Mouse (Mus musculus) kidney, adult 2 months (tissue): ENCODE measurements around the gene Gm49673. TPM values are rescaled to one million over a fixed set of nuclear protein-coding genes. Genes with fewer than 3 reads are reported as not detected.
"Not testable (repeated sequence)": the region's sequence is repeated elsewhere in the genome, so short reads cannot be mapped to it uniquely, and the experiment has no call there.

Source experiments
- DNase-seq: peaks from one replicate; pipeline ENCODE4 v3.0.0; 2021
- H3K27ac ChIP-seq: fragments of 200-500 bp; 2 replicates; pipeline ENCODE4 v1.5.1; 2012; ENCODE audit warnings: low read depth, low read length, control low read depth, inconsistent platforms; ENCODE audit not compliant: insufficient read depth
- H3K27me3 ChIP-seq: fragments of 200-500 bp; replicated peaks from 2 replicates; pipeline ENCODE4 v1.6.1; 2012; ENCODE audit warnings: mild to moderate bottlenecking, moderate library complexity, low read length, inconsistent platforms; ENCODE audit not compliant: control insufficient read depth, insufficient read depth
- H3K36me3 ChIP-seq: fragments of 200-500 bp; 2 replicates; pipeline ENCODE4 v1.6.1; 2012; ENCODE audit warnings: mild to moderate bottlenecking, moderate library complexity, low read length, inconsistent platforms; ENCODE audit not compliant: control insufficient read depth, insufficient read depth
- H3K4me1 ChIP-seq: fragments of 200-500 bp; 2 replicates; pipeline ENCODE4 v1.6.1; 2011; ENCODE audit warnings: low read length; ENCODE audit not compliant: control insufficient read depth, insufficient read depth
- H3K4me3 ChIP-seq: fragments of 200-500 bp; 2 replicates; pipeline ENCODE4 v1.5.1; 2011; ENCODE audit warnings: mild to moderate bottlenecking, low read depth, low read length, control low read depth; ENCODE audit not compliant: insufficient read depth
- CTCF ChIP-seq: fragments of 200-500 bp; conservative IDR thresholded peaks from 2 replicates; pipeline ENCODE4 v1.5.1; 2011; ENCODE audit warnings: low read depth, mild to moderate bottlenecking, control low read depth, low read length, moderate library complexity, mixed read lengths; ENCODE audit not compliant: insufficient read depth, insufficient read length
- POLR2A ChIP-seq: fragments of 200-500 bp; IDR thresholded peaks from one replicate; pipeline ENCODE4 v1.6.1; 2011; ENCODE audit warnings: low read depth, low read length, control low read depth
- WGBS: fragments of 180-500 bp; shearing (Covaris S2); methylation state at CpG from one replicate; pipeline ENCODE4 v1.1.7; 2018; 5-methylcytosine and 5-hydroxymethylcytosine counted together
- polyA plus RNA-seq: library from polyadenylated mRNA; depleted of rRNA; stranded (reverse); fragments of >200 nt; gene quantifications from 2 replicates; pipeline ENCODE4 v1.2.3, GENCODE M21; 2012

Gene Gm49673
- polyA plus RNA-seq, 1 experiment = 0.30 TPM

GRCm38 (mm10) chr17:8170331-8170730, 22.7 kb upstream of the Gm49673 start:
- no peaks in the 10 kb centered on the region; the same call in 1 of the 2 replicates for H3K4me1 ChIP-seq
- H3K4me3 ChIP-seq = no peak overlapping the region
- no peak for DNase-seq
- H3K27me3 ChIP-seq = no peaks in the 10 kb centered on the region
- TF ChIP-seq POLR2A (no peak), CTCF (no peak)
- H3K27ac ChIP-seq = no peak overlapping the region
- WGBS = 75% methylated on average over 7 of the region's 7 CpGs
- H3K36me3 ChIP-seq = peaks cover 10% of the 10 kb centered on the region

DNA sequence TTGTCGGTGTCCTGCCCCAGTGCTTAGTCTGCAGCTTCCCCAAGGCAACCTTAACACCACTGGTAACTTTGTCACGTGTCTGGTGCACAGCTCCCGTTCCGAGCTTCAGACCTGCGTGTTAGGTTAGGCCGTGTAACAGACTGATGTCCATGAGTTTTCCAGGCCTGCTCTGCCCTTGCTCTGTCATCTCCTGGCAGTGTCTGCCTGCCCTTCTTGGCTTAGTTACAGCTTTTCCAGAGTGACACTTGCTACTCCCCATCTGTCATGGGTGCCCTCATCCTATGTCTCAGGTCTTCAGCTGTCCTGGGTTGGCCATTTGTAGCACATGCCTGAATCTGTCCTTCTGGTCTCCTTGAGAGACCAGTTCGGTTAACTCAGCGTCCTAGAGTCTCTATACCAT, 19.8 kb upstream of the Gm49673 start:
- H3K4me1 ChIP-seq, H3K27me3 ChIP-seq, H3K36me3 ChIP-seq, H3K4me3 ChIP-seq: not testable (repeated sequence)
- 49% methylated on average over 7 of the region's 8 CpGs for WGBS
- peak overlapping the region; percentile 28; the same call in 1 of the 2 replicates for H3K27ac ChIP-seq
- DNase-seq = peak; percentile 50

DNA sequence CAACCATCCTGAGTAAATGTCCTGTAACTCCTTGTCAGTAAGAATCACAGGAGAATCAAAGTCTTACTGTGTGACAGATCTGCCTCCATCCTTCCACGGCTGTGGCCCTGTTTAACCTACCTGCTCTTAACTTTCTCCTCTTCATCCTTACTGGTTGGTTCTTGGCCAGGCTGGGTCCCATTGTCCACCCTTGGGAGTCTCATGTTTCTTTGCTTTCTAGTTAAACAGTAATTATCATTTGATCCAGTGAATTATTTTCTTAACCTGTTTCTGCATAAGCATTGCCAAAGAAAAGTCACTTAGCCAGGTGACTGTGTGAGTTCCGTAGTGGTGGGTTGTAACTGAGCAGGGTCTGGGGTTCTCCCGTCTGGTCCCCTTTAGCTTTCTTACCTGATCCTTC, 18.9 kb upstream of the Gm49673 start:
- H3K4me1 ChIP-seq, H3K27ac ChIP-seq, H3K27me3 ChIP-seq, H3K36me3 ChIP-seq, H3K4me3 ChIP-seq: not testable (repeated sequence)
- DNase-seq = peak; percentile 62
- 12% methylated on average over 1 of the region's 3 CpGs for WGBS

DNA sequence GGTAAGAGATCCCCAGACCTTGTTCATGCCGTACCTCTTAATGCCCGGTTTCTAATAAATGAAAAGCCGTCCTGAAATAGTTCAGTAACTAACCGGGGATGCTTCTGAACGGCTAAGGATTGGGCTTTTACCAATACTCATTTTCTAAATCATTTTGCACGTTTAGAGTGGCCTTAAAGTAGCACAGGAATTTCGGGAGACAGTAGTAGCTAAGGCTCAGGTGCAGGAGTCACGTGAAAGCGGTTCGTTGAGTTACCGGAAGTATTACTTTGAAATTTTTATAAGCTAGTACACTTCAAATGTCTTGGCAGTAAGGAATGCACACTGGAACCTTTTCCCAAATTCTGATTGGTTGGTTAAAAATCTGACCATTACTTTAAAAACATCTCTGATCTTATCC, 18.4 kb upstream of the Gm49673 start:
- H3K36me3 ChIP-seq, H3K27me3 ChIP-seq, H3K4me1 ChIP-seq: not testable (repeated sequence)
- peak; percentile 39 for DNase-seq
- Histone ChIP-seq H3K4me3 (peak overlapping the region; percentile 61), H3K27ac (0 out of 2 replicates have a peak overlapping the region, but pooled peaks have one; percentile 31)
- 1% methylated on average over 11 of the region's 11 CpGs for WGBS

- not testable (repeated sequence) for H3K36me3 ChIP-seq, H3K27me3 ChIP-seq, H3K4me1 ChIP-seq
- peak overlapping the region; percentile 61 for H3K4me3 ChIP-seq
- peak; percentile 51 for DNase-seq
- WGBS = 0% methylated on average over 42 of the region's 42 CpGs
- H3K27ac ChIP-seq = peak overlapping the region; percentile 76
These were observed 18.0 kb upstream of the Gm49673 start for GRCm38 (mm10) chr17:8165608-8165945.

DNA sequence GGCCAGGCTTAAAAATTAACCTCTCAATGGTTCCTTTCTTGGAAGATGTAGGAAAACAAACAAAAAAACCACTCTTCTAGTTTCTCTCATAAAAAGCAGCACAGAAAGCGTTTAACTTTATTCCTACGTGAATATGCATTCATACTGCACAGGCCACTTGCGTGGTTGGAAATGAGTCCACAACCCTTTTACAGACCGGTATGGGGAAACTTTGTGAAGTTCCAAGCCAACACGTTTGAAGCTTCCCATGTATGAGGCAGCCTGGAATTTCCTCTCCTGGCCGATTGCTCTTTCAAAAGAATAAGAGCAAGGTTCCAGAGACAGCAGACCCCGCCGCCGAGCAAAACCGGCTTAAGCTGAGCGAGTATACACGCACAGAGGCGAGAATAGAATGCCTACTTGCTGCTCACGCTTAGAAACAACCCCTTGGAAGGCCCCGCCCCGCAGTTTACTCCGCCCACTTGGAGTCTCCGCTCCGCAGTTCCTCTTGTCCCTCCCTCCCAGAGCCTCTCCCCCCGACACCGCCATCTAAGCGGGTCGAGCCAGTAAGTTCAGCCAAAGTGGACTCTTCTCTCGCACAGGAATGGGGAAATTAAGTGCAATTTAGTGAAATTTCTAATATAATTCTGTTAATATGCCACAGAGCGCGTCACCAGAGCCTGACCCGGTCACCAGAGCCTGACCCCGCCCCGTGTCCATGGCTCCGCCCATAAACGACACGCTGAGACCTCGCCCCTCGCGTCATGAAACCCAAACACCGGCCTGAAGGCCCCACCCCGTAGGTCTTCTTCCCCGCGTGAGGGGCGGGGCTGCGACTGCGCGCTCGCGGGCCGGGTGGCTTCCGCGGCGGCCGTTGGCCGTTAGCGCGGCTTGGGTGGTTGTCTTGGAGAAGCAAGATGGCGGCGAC, 17.4 kb upstream of the Gm49673 start, which contains the start of gene Fgfr1op:
TSS of gene Fgfr1op (plus strand) at position 801 of the 907 bp plus-strand sequence.
- peak; percentile 84 for DNase-seq
- H3K4me1 ChIP-seq, H3K27me3 ChIP-seq, H3K36me3 ChIP-seq: not testable (repeated sequence)
- WGBS = under 1% methylated on average over 19 of the region's 55 CpGs
- H3K4me3 ChIP-seq = peak within 1 kb of the TSS; percentile 61
- H3K27ac ChIP-seq = peak within 1 kb of the TSS; percentile 87

GRCm38 (mm10) chr17:8160969-8161368, 13.4 kb upstream of the Gm49673 start:
- not testable (repeated sequence) for H3K4me3 ChIP-seq, H3K27ac ChIP-seq, H3K4me1 ChIP-seq, H3K36me3 ChIP-seq, H3K27me3 ChIP-seq
- WGBS = 51% methylated on average over 3 of the region's 3 CpGs
- peak; percentile 44 for TF ChIP-seq CTCF
- peak; percentile 66 for DNase-seq

DNA sequence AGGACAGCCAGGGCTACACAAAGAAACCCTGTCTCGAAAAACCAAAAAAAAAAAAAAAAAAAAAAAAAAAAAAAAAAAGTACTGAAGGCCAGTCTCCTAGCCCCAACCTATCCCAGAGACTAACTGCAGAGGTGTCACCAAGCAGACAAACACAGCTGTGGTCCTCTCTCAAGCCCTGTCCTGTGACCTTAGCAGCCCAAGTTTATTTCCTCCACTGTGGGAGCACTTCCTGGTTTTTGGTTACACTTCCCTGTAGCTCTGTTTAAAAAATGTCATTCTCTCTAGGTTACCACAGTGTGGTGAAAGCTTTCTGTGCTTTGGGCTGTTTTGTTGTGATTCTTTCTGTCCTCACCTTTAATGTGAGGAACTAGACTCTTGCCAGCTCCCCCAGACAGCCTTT, 11.0 kb upstream of the Gm49673 start:
- H3K27ac ChIP-seq, H3K4me1 ChIP-seq, H3K4me3 ChIP-seq, H3K27me3 ChIP-seq, DNase-seq, H3K36me3 ChIP-seq: not testable (repeated sequence)
- no CpG with 5 or more reads among the region's 1 CpGs for WGBS

GRCm38 (mm10) chr17:8155982-8156381, 8.4 kb upstream of the Gm49673 start:
- H3K4me3 ChIP-seq, H3K27me3 ChIP-seq, H3K36me3 ChIP-seq, DNase-seq, H3K4me1 ChIP-seq, H3K27ac ChIP-seq: not testable (repeated sequence)
- no CpG with 5 or more reads among the region's 8 CpGs for WGBS

DNA sequence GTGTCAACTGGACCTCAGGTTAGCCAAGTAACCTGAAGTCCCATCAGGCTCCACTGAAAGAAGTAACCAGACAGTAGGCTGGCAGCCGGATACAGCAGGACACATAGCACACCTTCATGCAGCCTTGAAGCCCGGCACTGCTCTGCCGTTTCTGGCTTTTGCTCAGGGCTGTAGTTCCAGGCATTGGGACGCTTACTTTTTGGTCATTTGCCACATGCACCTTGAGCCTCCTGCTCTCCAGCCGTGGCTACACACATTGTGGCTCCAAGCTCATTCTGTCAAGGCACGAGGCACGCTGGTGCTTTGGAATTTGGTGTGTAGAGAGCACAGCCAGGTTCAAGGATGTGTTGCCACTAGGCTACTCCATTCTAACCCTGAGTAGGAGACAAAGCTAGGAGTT, 7.4 kb upstream of the Gm49673 start:
- DNase-seq = peak; percentile 74
- not testable (repeated sequence) for H3K27me3 ChIP-seq, H3K4me1 ChIP-seq, H3K4me3 ChIP-seq, H3K36me3 ChIP-seq
- peak overlapping the region; percentile 16; the same call in 1 of the 2 replicates for H3K27ac ChIP-seq
- WGBS = 34% methylated on average over 7 of the region's 7 CpGs

GRCm38 (mm10) chr17:8146931-8147330, 657 bp downstream of the Gm49673 start:
- 5% methylated on average over 5 of the region's 5 CpGs for WGBS

More at GRCm38 (mm10) chr17:8146931-8147330, 657 bp downstream of the Gm49673 start:
- peak overlapping the region; percentile 61 for H3K4me3 ChIP-seq
- not testable (repeated sequence) for H3K36me3 ChIP-seq, H3K27me3 ChIP-seq, H3K4me1 ChIP-seq, H3K27ac ChIP-seq
- peak; percentile 32 for DNase-seq
